In the genomic region with DNA sequence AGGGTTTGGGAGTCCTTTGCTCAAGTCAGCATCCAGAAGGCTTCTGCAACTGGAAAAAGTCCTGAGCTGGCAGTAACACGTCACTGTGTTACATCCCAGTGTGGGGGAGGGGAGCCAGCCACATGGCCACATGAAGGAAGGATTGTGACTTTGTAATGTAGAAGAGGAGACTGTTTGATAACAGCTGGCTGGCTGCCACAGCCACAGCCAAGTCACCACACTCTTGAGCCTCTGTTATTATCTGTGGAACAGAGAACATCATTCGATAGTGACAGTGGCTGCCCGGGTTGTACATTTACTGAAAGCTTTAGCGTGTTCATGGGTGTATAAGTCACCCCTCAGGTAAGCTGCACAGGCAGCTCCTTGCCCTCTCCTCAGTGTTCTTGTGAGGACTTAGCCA, we compare ENCODE assay signal across 9 mouse cellular contexts. TPM values are rescaled to one million over a fixed set of nuclear protein-coding genes. Genes with fewer than 3 reads are reported as not detected.
DNase-seq lines count a peak whose midpoint lies in the region; ATAC-seq lines count a peak whose summit lies in the region.
"Had no signal": no experiment of that assay in that cellular context is flagged by ENCODE, and none has a peak within 500 bp of the region (broad histone marks: within the 10 kb centered on the region; RNA-seq: fewer than 3 reads in every experiment).

No protein-coding gene starts in this region.

- DNase-seq in hindbrain, embryonic 10.5 days (ENCODE audit: low spot score) = no peak
- peak; percentile 84 for DNase-seq in CD4-positive helper T cell, adult 2 months (ENCODE audit: low read depth, low spot score)
- peak; percentile 79 to 83 for DNase-seq in adrenal gland, postnatal 36 days
- peak; percentile 57 to 60 for DNase-seq in heart, postnatal 14 days
- DNase-seq in right cerebral cortex, postnatal 14 days = peak; percentile 73
- no peak for DNase-seq in gastrocnemius, postnatal 36 days
- no peak for DNase-seq in hindbrain, embryonic 11.5 days (ENCODE audit: low spot score)

- H3K4me2 ChIP-seq in hindbrain, embryonic 13.5 days = no peak overlapping the region
- H3K4me2 ChIP-seq in hindbrain, embryonic 11.5 days (replicated peaks; ENCODE audit: low read depth, low read length) = no peak overlapping the region
- H3K4me2 ChIP-seq: limb, embryonic 15.5 days had no signal

- H3K27me3 ChIP-seq in hindbrain, embryonic 13.5 days = no peaks in the 10 kb centered on the region
- H3K27me3 ChIP-seq in hindbrain, embryonic 10.5 days (ENCODE audit: insufficient read depth, poor library complexity, severe bottlenecking) = no peaks in the 10 kb centered on the region
- no peaks in the 10 kb centered on the region for H3K27me3 ChIP-seq in hindbrain, embryonic 11.5 days (ENCODE audit: control insufficient read depth, insufficient read depth, low read length)
- H3K27me3 ChIP-seq: limb, embryonic 15.5 days had no signal

- H3K4me3 ChIP-seq in hindbrain, embryonic 13.5 days = no peak overlapping the region
- no peak overlapping the region for H3K4me3 ChIP-seq in hindbrain, embryonic 10.5 days
- H3K4me3 ChIP-seq in hindbrain, embryonic 11.5 days (ENCODE audit: low read depth, low read length) = no peak overlapping the region
- H3K4me3 ChIP-seq: limb, embryonic 15.5 days had no signal

- 68% methylated on average over 4 of the region's 4 CpGs for WGBS in hindbrain, embryonic 13.5 days
- 83% methylated on average over 4 of the region's 4 CpGs for WGBS in hindbrain, embryonic 10.5 days
- 80% methylated on average over 4 of the region's 4 CpGs for WGBS in hindbrain, embryonic 11.5 days

- H3K9me3 ChIP-seq in hindbrain, embryonic 13.5 days = no peaks in the 10 kb centered on the region
- H3K9me3 ChIP-seq in hindbrain, embryonic 10.5 days = no peaks in the 10 kb centered on the region
- no peaks in the 10 kb centered on the region for H3K9me3 ChIP-seq in hindbrain, embryonic 11.5 days (ENCODE audit: control insufficient read depth, low read length)
- H3K9me3 ChIP-seq: limb, embryonic 15.5 days had no signal

- H3K4me1 ChIP-seq in hindbrain, embryonic 13.5 days (replicated peaks) = peaks cover 95% of the 10 kb centered on the region
- H3K4me1 ChIP-seq in hindbrain, embryonic 10.5 days (replicated peaks) = peaks cover 60% of the 10 kb centered on the region
- peaks cover 7% of the 10 kb centered on the region for H3K4me1 ChIP-seq in hindbrain, embryonic 11.5 days (replicated peaks; ENCODE audit: control insufficient read depth, insufficient read depth, low read length)

- peaks cover 71% of the 10 kb centered on the region for H3K36me3 ChIP-seq in hindbrain, embryonic 13.5 days
- H3K36me3 ChIP-seq in hindbrain, embryonic 10.5 days = peaks cover 97% of the 10 kb centered on the region
- H3K36me3 ChIP-seq in hindbrain, embryonic 11.5 days (ENCODE audit: control insufficient read depth, insufficient read depth, low read length) = 0 out of 2 replicates have a peak, but pooled peaks cover 3% of the 10 kb centered on the region

- no peak overlapping the region; the same call in 1 of the 2 replicates for H3K27ac ChIP-seq in hindbrain, embryonic 13.5 days
- H3K27ac ChIP-seq in hindbrain, embryonic 10.5 days = no peak overlapping the region
- H3K27ac ChIP-seq in hindbrain, embryonic 11.5 days (ENCODE audit: low read depth, low read length) = no peak overlapping the region
- H3K27ac ChIP-seq: limb, embryonic 15.5 days had no signal

- H3K9ac ChIP-seq in hindbrain, embryonic 13.5 days = 0 out of 2 replicates have a peak overlapping the region, but pooled peaks have one; percentile 14
- no peak overlapping the region for H3K9ac ChIP-seq in hindbrain, embryonic 11.5 days (ENCODE audit: low read depth, low read length)
- H3K9ac ChIP-seq: limb, embryonic 15.5 days had no signal

- no peak for ATAC-seq in hindbrain, embryonic 13.5 days (ENCODE audit: low FRiP score)
- ATAC-seq in hindbrain, embryonic 11.5 days (ENCODE audit: low FRiP score) = no peak

- intact Hi-C loops in heart, postnatal 14 days (cut with DNase I) = no loop called here
- intact Hi-C loops in gastrocnemius, postnatal 36 days (cut with DNase I) = no loop called here

RNA-seq across cellular contexts. Expression of a gene that starts 12.4 kb away (rescaled TPM):
- polyA plus RNA-seq in hindbrain, embryonic 13.5 days (2015; fragmentation: Nextera tagmentation; extraction: Ambion mirVana) = 248 and 253 TPM in 2 replicates
- polyA plus RNA-seq in hindbrain, embryonic 10.5 days (2016; fragmentation: Nextera tagmentation; extraction: Ambion mirVana) = 100 and 180 TPM in 2 replicates
- total RNA-seq in adrenal gland, postnatal 36 days (2021) = 10 to 100 TPM; 23.3 to 88.8 TPM
- total RNA-seq in heart, postnatal 14 days (2021) = 10 to 100 TPM; 77.7 to 82.2 TPM
- 10 to 100 TPM; 18.4 to 24.0 TPM for total RNA-seq in gastrocnemius, postnatal 36 days (2021)
- polyA plus RNA-seq in hindbrain, embryonic 11.5 days (2014; fragmentation: Nextera tagmentation; extraction: Ambion mirVana) = 137 and 161 TPM in 2 replicates

Comparison
In these comparisons a context has a peak if more than half of its experiments do, and no peak if none do; other contexts are left out.
1. DNase-seq: peak in CD4-positive helper T cell, adult 2 months (single experiment), adrenal gland, postnatal 36 days (2 of 2), heart, postnatal 14 days (2 of 2) and right cerebral cortex, postnatal 14 days (single experiment); none in hindbrain, embryonic 10.5 days (single experiment), gastrocnemius, postnatal 36 days (0 of 2) and hindbrain, embryonic 11.5 days (single experiment).